26 mouse cellular contexts compared by ENCODE assay signal in genomic region chr19:48779095-48779765, GRCm38 (mm10).
DNase-seq lines count a peak whose midpoint lies in the region; ATAC-seq and TF ChIP-seq lines count a peak whose summit lies in the region.
"Had no signal": no experiment of that assay in that cellular context is flagged by ENCODE, and none has a peak within 500 bp of the region (broad histone marks: within the 10 kb centered on the region; RNA-seq: fewer than 3 reads in every experiment).

No protein-coding gene starts in this region.

- H3K4me3 ChIP-seq in kidney, embryonic 14.5 days (ENCODE audit: low read length) = no peak overlapping the region
- no peak overlapping the region for H3K4me3 ChIP-seq in kidney, postnatal 0 days (replicated peaks; ENCODE audit: low read depth, low read length)
- H3K4me3 ChIP-seq in kidney, embryonic 16.5 days (ENCODE audit: low read length) = no peak overlapping the region
- no peak overlapping the region for H3K4me3 ChIP-seq in C2C12 (ENCODE audit: insufficient read depth, poor library complexity, severe bottlenecking)
- H3K4me3 ChIP-seq in myocyte = no peak overlapping the region
- no peak overlapping the region for H3K4me3 ChIP-seq in forebrain, embryonic 11.5 days (ENCODE audit: low read depth, low read length)
- H3K4me3 ChIP-seq: embryonic facial prominence, embryonic 13.5 days; embryonic facial prominence, embryonic 15.5 days; erythroblast, embryonic 14.5 days; forebrain, embryonic 10.5 days; forebrain, embryonic 13.5 days; forebrain, embryonic 15.5 days had no signal

- H3K79me2 ChIP-seq in C2C12 (ENCODE audit: control insufficient read depth, insufficient read depth) (no peaks in the 10 kb centered on the region), myocyte (ENCODE audit: control insufficient read depth, insufficient read depth) (no peaks in the 10 kb centered on the region)

- no peak for TF ChIP-seq CTCF in kidney, postnatal 0 days (IDR thresholded peaks at IDR 0.05; ENCODE audit: low read depth)
- TF ChIP-seq CTCF in C2C12 (IDR thresholded peaks at IDR 0.05; ENCODE audit: control insufficient read depth, insufficient read depth, insufficient read length) = no peak

- no peaks in the 10 kb centered on the region for H3K36me3 ChIP-seq in kidney, embryonic 14.5 days (ENCODE audit: control insufficient read depth, insufficient read depth, low read length)
- H3K36me3 ChIP-seq in kidney, postnatal 0 days (ENCODE audit: insufficient read depth, low read length) = no peaks in the 10 kb centered on the region
- H3K36me3 ChIP-seq in kidney, embryonic 16.5 days (ENCODE audit: insufficient read depth, low read length) = no peaks in the 10 kb centered on the region
- no peaks in the 10 kb centered on the region for H3K36me3 ChIP-seq in C2C12 (ENCODE audit: control insufficient read depth, insufficient read depth)
- H3K36me3 ChIP-seq in myocyte (ENCODE audit: control insufficient read depth, insufficient read depth) = no peaks in the 10 kb centered on the region
- H3K36me3 ChIP-seq in forebrain, embryonic 11.5 days (ENCODE audit: control insufficient read depth, insufficient read depth, low read length) = no peaks in the 10 kb centered on the region
- H3K36me3 ChIP-seq: embryonic facial prominence, embryonic 13.5 days; embryonic facial prominence, embryonic 15.5 days; forebrain, embryonic 10.5 days; forebrain, embryonic 15.5 days had no signal

- no peak overlapping the region for H3K27ac ChIP-seq in kidney, embryonic 14.5 days (ENCODE audit: low read depth, low read length)
- no peak overlapping the region for H3K27ac ChIP-seq in kidney, postnatal 0 days
- H3K27ac ChIP-seq in kidney, embryonic 16.5 days (ENCODE audit: low read length) = no peak overlapping the region
- H3K27ac ChIP-seq in forebrain, embryonic 11.5 days (ENCODE audit: low read depth, low read length) = no peak overlapping the region
- H3K27ac ChIP-seq: embryonic facial prominence, embryonic 13.5 days; embryonic facial prominence, embryonic 15.5 days; forebrain, embryonic 10.5 days; forebrain, embryonic 13.5 days; forebrain, embryonic 15.5 days had no signal

- H3ac ChIP-seq in C2C12 (ENCODE audit: control insufficient read depth, insufficient read length, low read depth) = no peak overlapping the region
- no peak overlapping the region for H3ac ChIP-seq in myocyte (ENCODE audit: control insufficient read depth, insufficient read length)

- no peak for TF ChIP-seq POLR2A in myocyte (IDR thresholded peaks at IDR 0.05; ENCODE audit: insufficient read length, low read depth)

- no peak for DNase-seq in kidney, postnatal 4 days
- peak; percentile 41 for DNase-seq in kidney, postnatal 0 days (ENCODE audit: low spot score)
- no peak for DNase-seq in forebrain, embryonic 11.5 days (ENCODE audit: low spot score)
- DNase-seq: adrenal gland, adult 8-10 months; adrenal gland, postnatal 14 days; adrenal gland, postnatal 36 days; B cell, adult 2 months; cerebellum, adult 11-12 months; cerebellum, adult 2 months; cerebellum, adult 9-10 months; cerebellum, postnatal 10 days; cerebellum, postnatal 25 days; embryo, embryonic 11 days; forebrain, postnatal 0 days had no signal

- no peaks in the 10 kb centered on the region for H3K9me3 ChIP-seq in kidney, embryonic 14.5 days (ENCODE audit: control insufficient read depth, low read length)
- no peaks in the 10 kb centered on the region for H3K9me3 ChIP-seq in kidney, postnatal 0 days (replicated peaks; ENCODE audit: low read length)
- peaks cover 5% of the 10 kb centered on the region; the same call in 1 of the 2 replicates for H3K9me3 ChIP-seq in kidney, embryonic 16.5 days (ENCODE audit: low read length)
- no peaks in the 10 kb centered on the region for H3K9me3 ChIP-seq in forebrain, embryonic 11.5 days (ENCODE audit: control insufficient read depth, low read length)
- H3K9me3 ChIP-seq: embryonic facial prominence, embryonic 13.5 days; embryonic facial prominence, embryonic 15.5 days; forebrain, embryonic 15.5 days had no signal

- no peaks in the 10 kb centered on the region for H3K27me3 ChIP-seq in kidney, embryonic 14.5 days (ENCODE audit: control insufficient read depth, insufficient read depth, low read length)
- H3K27me3 ChIP-seq in kidney, postnatal 0 days (ENCODE audit: insufficient read depth, low read length) = no peaks in the 10 kb centered on the region
- H3K27me3 ChIP-seq in kidney, embryonic 16.5 days (ENCODE audit: insufficient read depth, low read length) = no peaks in the 10 kb centered on the region
- H3K27me3 ChIP-seq in C2C12 (ENCODE audit: control insufficient read depth, insufficient read depth, insufficient read length) (no peaks in the 10 kb centered on the region), myocyte (ENCODE audit: control insufficient read depth, insufficient read depth, insufficient read length) (no peaks in the 10 kb centered on the region)
- peaks cover 2% of the 10 kb centered on the region; the same call in 1 of the 2 replicates for H3K27me3 ChIP-seq in forebrain, embryonic 11.5 days (ENCODE audit: control insufficient read depth, insufficient read depth, low read length)
- H3K27me3 ChIP-seq: embryonic facial prominence, embryonic 13.5 days; embryonic facial prominence, embryonic 15.5 days; forebrain, embryonic 15.5 days had no signal

- no peak overlapping the region for H3K9ac ChIP-seq in kidney, embryonic 14.5 days (ENCODE audit: low read depth, low read length)
- no peak overlapping the region for H3K9ac ChIP-seq in kidney, postnatal 0 days (ENCODE audit: low read depth, low read length)
- no peak overlapping the region for H3K9ac ChIP-seq in kidney, embryonic 16.5 days (replicated peaks; ENCODE audit: low read length)
- no peak overlapping the region for H3K9ac ChIP-seq in forebrain, embryonic 11.5 days (ENCODE audit: low read length)
- H3K9ac ChIP-seq: embryonic facial prominence, embryonic 13.5 days; embryonic facial prominence, embryonic 15.5 days; forebrain, embryonic 13.5 days; forebrain, embryonic 15.5 days; forebrain, postnatal 0 days had no signal

- peak; percentile 68; the same call in 1 of the 2 replicates for ATAC-seq in kidney, embryonic 14.5 days (ENCODE audit: low FRiP score, low TSS enrichment)
- no peak for ATAC-seq in kidney, postnatal 0 days (replicated peaks; ENCODE audit: low FRiP score, low read depth)
- ATAC-seq in kidney, embryonic 16.5 days (ENCODE audit: low FRiP score, low TSS enrichment) = no peak
- no peak for ATAC-seq in forebrain, embryonic 11.5 days (replicated peaks; ENCODE audit: low FRiP score)
- no peak for ATAC-seq in monocyte, adult 5-6 weeks (replicated peaks; ENCODE audit: insufficient number of reproducible peaks, low FRiP score, low TSS enrichment, poor library complexity, severe bottlenecking)
- ATAC-seq: activated CD4-positive, CD25-positive, alpha-beta regulatory T cell, adult 4 months; forebrain, embryonic 13.5 days; forebrain, embryonic 15.5 days; forebrain, postnatal 0 days had no signal

- no peak overlapping the region for H3K4me2 ChIP-seq in kidney, embryonic 14.5 days (replicated peaks; ENCODE audit: low read depth, low read length)
- H3K4me2 ChIP-seq in kidney, postnatal 0 days (ENCODE audit: low read length) = no peak overlapping the region
- H3K4me2 ChIP-seq in kidney, embryonic 16.5 days (replicated peaks; ENCODE audit: low read depth, low read length) = no peak overlapping the region
- peak overlapping the region; percentile 41 for H3K4me2 ChIP-seq in myocyte (ENCODE audit: low read depth)
- no peak overlapping the region for H3K4me2 ChIP-seq in forebrain, embryonic 11.5 days (ENCODE audit: low read depth, low read length, severe bottlenecking)
- H3K4me2 ChIP-seq: embryonic facial prominence, embryonic 13.5 days; embryonic facial prominence, embryonic 15.5 days; forebrain, embryonic 13.5 days; forebrain, embryonic 15.5 days had no signal

- H3K4me1 ChIP-seq in kidney, embryonic 14.5 days (ENCODE audit: control insufficient read depth, insufficient read depth, low read length) = no peaks in the 10 kb centered on the region
- no peaks in the 10 kb centered on the region for H3K4me1 ChIP-seq in kidney, postnatal 0 days (replicated peaks; ENCODE audit: insufficient read depth, low read length)
- 0 out of 2 replicates have a peak, but pooled peaks cover 3% of the 10 kb centered on the region for H3K4me1 ChIP-seq in kidney, embryonic 16.5 days (ENCODE audit: insufficient read depth, low read length)
- peaks cover 2% of the 10 kb centered on the region; the same call in 1 of the 2 replicates for H3K4me1 ChIP-seq in forebrain, embryonic 11.5 days (replicated peaks; ENCODE audit: control insufficient read depth, insufficient read depth, low read length)
- H3K4me1 ChIP-seq: embryonic facial prominence, embryonic 13.5 days; embryonic facial prominence, embryonic 15.5 days had no signal

- no peaks in the 10 kb centered on the region for H3K79me3 ChIP-seq in C2C12 (ENCODE audit: low read depth)

- 46% methylated on average over 3 of the region's 3 CpGs for WGBS in kidney, embryonic 14.5 days
- 45% methylated on average over 3 of the region's 3 CpGs for WGBS in kidney, postnatal 0 days
- WGBS in kidney, embryonic 16.5 days = 44% methylated on average over 3 of the region's 3 CpGs
- WGBS in forebrain, embryonic 11.5 days = 84% methylated on average over 3 of the region's 3 CpGs

TF ChIP-seq in C2C12, 6 proteins besides CTCF, POLR2A, EP300 and RAD21:
- peak; percentile 82 for TF ChIP-seq FOSL1 (IDR thresholded peaks at IDR 0.05; ENCODE audit: insufficient read depth, low read length, poor library complexity, severe bottlenecking)
- peak; percentile 94 for TF ChIP-seq CEBPB (IDR thresholded peaks at IDR 0.05; ENCODE audit: low read depth)
- TF ChIP-seq USF1 (IDR thresholded peaks at IDR 0.05; ENCODE audit: low read depth) = no peak
- TF ChIP-seq MYOG (IDR thresholded peaks at IDR 0.05; ENCODE audit: control insufficient read depth, extremely low read depth, insufficient read length) = no peak
- no peak for TF ChIP-seq MAX (IDR thresholded peaks at IDR 0.05)
- no peak for TF ChIP-seq MYOD1 (IDR thresholded peaks at IDR 0.05; ENCODE audit: control insufficient read depth, insufficient read length, low read depth)

TF ChIP-seq in myocyte, 11 proteins besides CTCF, POLR2A, EP300 and RAD21:
- TF ChIP-seq MYOD1 (IDR thresholded peaks at IDR 0.05; ENCODE audit: control insufficient read depth in 1 of 3, insufficient read length in 2 of 3, low read depth in 2 of 3) (no peak), CEBPB (IDR thresholded peaks at IDR 0.05; ENCODE audit: insufficient read depth, poor library complexity, severe bottlenecking) (peak; percentile 89), USF1 (IDR thresholded peaks at IDR 0.05; ENCODE audit: low read depth) (no peak), TCF12 (IDR thresholded peaks at IDR 0.05; ENCODE audit: insufficient read depth, poor library complexity, severe bottlenecking) (no peak), MYOG (IDR thresholded peaks at IDR 0.05; ENCODE audit: control insufficient read depth in 1 of 3, insufficient read depth in 1 of 3, insufficient read length in 2 of 3, low read depth in 2 of 3) (no peak), MAX (IDR thresholded peaks at IDR 0.05; ENCODE audit: low read depth) (no peak)
